Mouse (Mus musculus): ENCODE data around the gene Cdc6. TPM values are rescaled to one million over a fixed set of nuclear protein-coding genes. Genes with fewer than 3 reads are reported as not detected.

Cdc6 gene
- polyA plus RNA-seq, 1 experiment = 2.9 TPM

- peak overlapping the region; percentile 45; the same call in 1 of the 2 replicates for H3K27ac ChIP-seq (ENCODE audit: control insufficient read depth, insufficient read depth, low read depth, low read length)
- no peaks in the 10 kb centered on the region for H3K36me3 ChIP-seq (ENCODE audit: control insufficient read depth, insufficient read depth, low read length)
- H3K4me3 ChIP-seq (ENCODE audit: control insufficient read depth, low read depth, low read length) = no peak overlapping the region
- H3K27me3 ChIP-seq (ENCODE audit: control insufficient read depth, insufficient read depth, low read length) = no peaks in the 10 kb centered on the region
- peaks cover 56% of the 10 kb centered on the region for H3K4me1 ChIP-seq (ENCODE audit: control insufficient read depth, insufficient read depth, low read length)
- TF ChIP-seq CTCF (IDR thresholded peaks at IDR 0.05; ENCODE audit: control insufficient read depth, insufficient read depth, insufficient replicate concordance, low read depth, low read length) = no peak
- TF ChIP-seq POLR2A (IDR thresholded peaks at IDR 0.05; ENCODE audit: control insufficient read depth, low read depth, low read length) = no peak
Measured at GRCm38 (mm10) chr11:98945605-98945977, 38.0 kb downstream of the Cdc6 start.

- no peak for TF ChIP-seq CTCF (IDR thresholded peaks at IDR 0.05; ENCODE audit: control insufficient read depth, insufficient read depth, insufficient replicate concordance, low read depth, low read length)
- no peak for TF ChIP-seq POLR2A (IDR thresholded peaks at IDR 0.05; ENCODE audit: control insufficient read depth, low read depth, low read length)
- no peaks in the 10 kb centered on the region for H3K36me3 ChIP-seq (ENCODE audit: control insufficient read depth, insufficient read depth, low read length)
- no peak overlapping the region for H3K4me3 ChIP-seq (ENCODE audit: control insufficient read depth, low read depth, low read length)
- peaks cover 46% of the 10 kb centered on the region for H3K4me1 ChIP-seq (ENCODE audit: control insufficient read depth, insufficient read depth, low read length)
- H3K27me3 ChIP-seq (ENCODE audit: control insufficient read depth, insufficient read depth, low read length) = no peaks in the 10 kb centered on the region
- no peak overlapping the region for H3K27ac ChIP-seq (ENCODE audit: control insufficient read depth, insufficient read depth, low read depth, low read length)
Measured at GRCm38 (mm10) chr11:98947969-98948569, 40.5 kb downstream of the Cdc6 start.

- Histone ChIP-seq H3K4me3 (ENCODE audit: control insufficient read depth, low read depth, low read length) (no peak overlapping the region), H3K4me1 (ENCODE audit: control insufficient read depth, insufficient read depth, low read length) (peaks cover 39% of the 10 kb centered on the region), H3K27me3 (ENCODE audit: control insufficient read depth, insufficient read depth, low read length) (no peaks in the 10 kb centered on the region), H3K36me3 (ENCODE audit: control insufficient read depth, insufficient read depth, low read length) (no peaks in the 10 kb centered on the region), H3K27ac (ENCODE audit: control insufficient read depth, insufficient read depth, low read depth, low read length) (no peak overlapping the region)
- TF ChIP-seq CTCF (IDR thresholded peaks at IDR 0.05; ENCODE audit: control insufficient read depth, insufficient read depth, insufficient replicate concordance, low read depth, low read length) (no peak), POLR2A (IDR thresholded peaks at IDR 0.05; ENCODE audit: control insufficient read depth, low read depth, low read length) (no peak)
Measured at GRCm38 (mm10) chr11:98949242-98949957, 41.8 kb downstream of the Cdc6 start.

DNA sequence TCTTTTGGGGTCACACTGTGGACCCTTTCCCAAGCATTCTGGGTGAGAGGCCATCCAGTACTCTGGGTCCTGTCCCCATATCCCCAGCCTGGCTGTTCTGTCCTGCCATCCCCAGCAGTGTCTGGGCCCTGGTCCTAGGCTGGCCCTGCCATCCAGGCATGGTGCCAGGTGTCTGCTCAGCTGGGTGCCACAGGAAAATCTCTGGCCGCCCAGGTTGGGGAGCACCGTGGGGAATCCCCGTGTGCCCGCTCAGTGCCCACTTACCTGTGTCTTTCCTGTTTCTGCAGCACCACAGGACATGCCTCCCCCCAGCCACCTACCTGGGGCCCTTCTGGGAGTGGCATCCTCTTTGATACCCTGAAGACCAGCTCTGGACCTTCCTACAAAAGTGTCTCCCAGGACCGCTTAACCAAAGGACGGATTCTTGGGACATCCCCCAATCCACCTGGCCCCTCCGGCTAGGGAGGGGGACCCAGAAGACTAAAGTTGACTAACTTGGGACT lies 42.4 kb downstream of the Cdc6 start:
- no peak overlapping the region for H3K4me3 ChIP-seq (ENCODE audit: control insufficient read depth, low read depth, low read length)
- H3K36me3 ChIP-seq (ENCODE audit: control insufficient read depth, insufficient read depth, low read length) = no peaks in the 10 kb centered on the region
- H3K27me3 ChIP-seq (ENCODE audit: control insufficient read depth, insufficient read depth, low read length) = no peaks in the 10 kb centered on the region
- TF ChIP-seq POLR2A (IDR thresholded peaks at IDR 0.05; ENCODE audit: control insufficient read depth, low read depth, low read length) = no peak
- no peak for TF ChIP-seq CTCF (IDR thresholded peaks at IDR 0.05; ENCODE audit: control insufficient read depth, insufficient read depth, insufficient replicate concordance, low read depth, low read length)
- peaks cover 35% of the 10 kb centered on the region for H3K4me1 ChIP-seq (ENCODE audit: control insufficient read depth, insufficient read depth, low read length)
- no peak overlapping the region for H3K27ac ChIP-seq (ENCODE audit: control insufficient read depth, insufficient read depth, low read depth, low read length)

- no peak overlapping the region for H3K27ac ChIP-seq (ENCODE audit: control insufficient read depth, insufficient read depth, low read depth, low read length)
- TF ChIP-seq CTCF (IDR thresholded peaks at IDR 0.05; ENCODE audit: control insufficient read depth, insufficient read depth, insufficient replicate concordance, low read depth, low read length) (no peak), POLR2A (IDR thresholded peaks at IDR 0.05; ENCODE audit: control insufficient read depth, low read depth, low read length) (no peak)
- H3K4me3 ChIP-seq (ENCODE audit: control insufficient read depth, low read depth, low read length) = no peak overlapping the region
- H3K4me1 ChIP-seq (ENCODE audit: control insufficient read depth, insufficient read depth, low read length) = peaks cover 38% of the 10 kb centered on the region
- H3K36me3 ChIP-seq (ENCODE audit: control insufficient read depth, insufficient read depth, low read length) = no peaks in the 10 kb centered on the region
- no peaks in the 10 kb centered on the region for H3K27me3 ChIP-seq (ENCODE audit: control insufficient read depth, insufficient read depth, low read length)
Measured at GRCm38 (mm10) chr11:98950484-98950883, 42.9 kb downstream of the Cdc6 start.

DNA sequence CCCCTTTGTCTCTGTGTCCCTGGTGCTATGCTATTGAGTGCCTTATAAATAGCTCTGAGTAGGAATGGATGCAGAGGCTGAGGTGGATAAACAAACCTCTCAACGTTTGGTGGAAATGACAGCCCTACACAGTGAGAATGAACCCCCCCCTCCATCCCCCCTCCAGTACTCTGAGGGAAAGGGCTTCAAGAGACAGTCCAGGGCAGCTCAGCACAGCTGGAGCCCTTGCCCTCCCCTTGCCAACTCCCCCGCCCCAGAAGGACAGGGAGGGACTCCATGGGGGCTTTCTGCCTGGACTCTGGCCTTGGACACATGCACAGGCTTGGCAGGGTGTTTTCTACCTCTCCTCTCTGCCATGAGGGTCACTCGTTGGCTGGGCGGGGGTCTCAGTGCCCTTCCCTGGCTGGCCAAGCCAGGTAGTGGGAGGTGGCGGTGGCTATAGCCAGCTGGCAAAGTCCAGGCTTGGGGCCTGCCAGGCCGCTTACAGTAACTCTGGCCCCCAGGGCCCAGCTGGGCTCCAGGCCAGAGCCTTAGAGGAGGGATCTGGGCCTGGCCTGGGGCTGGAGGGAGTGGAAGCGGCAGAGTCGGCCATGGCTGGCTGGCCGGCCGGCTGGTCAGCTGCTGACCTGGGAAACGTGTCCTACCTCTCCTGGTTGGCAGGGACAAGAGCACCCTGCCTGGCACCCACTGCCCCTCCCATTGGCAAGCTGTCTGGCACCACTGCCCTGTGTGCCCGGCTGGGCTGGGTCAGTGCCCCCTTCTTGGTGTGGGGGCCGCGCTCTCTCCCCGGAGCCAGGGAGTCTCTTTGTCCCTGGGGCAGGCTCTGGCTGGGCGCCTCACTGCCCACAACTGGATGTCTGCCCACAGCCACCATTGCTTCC lies 43.7 kb downstream of the Cdc6 start:
- Histone ChIP-seq H3K4me3 (ENCODE audit: control insufficient read depth, low read depth, low read length) (no peak overlapping the region), H3K27me3 (ENCODE audit: control insufficient read depth, insufficient read depth, low read length) (no peaks in the 10 kb centered on the region), H3K27ac (ENCODE audit: control insufficient read depth, insufficient read depth, low read depth, low read length) (peak overlapping the region; percentile 69), H3K36me3 (ENCODE audit: control insufficient read depth, insufficient read depth, low read length) (no peaks in the 10 kb centered on the region), H3K4me1 (ENCODE audit: control insufficient read depth, insufficient read depth, low read length) (peaks cover 37% of the 10 kb centered on the region)
- no peak for TF ChIP-seq POLR2A (IDR thresholded peaks at IDR 0.05; ENCODE audit: control insufficient read depth, low read depth, low read length)
- TF ChIP-seq CTCF (IDR thresholded peaks at IDR 0.05; ENCODE audit: control insufficient read depth, insufficient read depth, insufficient replicate concordance, low read depth, low read length) = no peak

DNA sequence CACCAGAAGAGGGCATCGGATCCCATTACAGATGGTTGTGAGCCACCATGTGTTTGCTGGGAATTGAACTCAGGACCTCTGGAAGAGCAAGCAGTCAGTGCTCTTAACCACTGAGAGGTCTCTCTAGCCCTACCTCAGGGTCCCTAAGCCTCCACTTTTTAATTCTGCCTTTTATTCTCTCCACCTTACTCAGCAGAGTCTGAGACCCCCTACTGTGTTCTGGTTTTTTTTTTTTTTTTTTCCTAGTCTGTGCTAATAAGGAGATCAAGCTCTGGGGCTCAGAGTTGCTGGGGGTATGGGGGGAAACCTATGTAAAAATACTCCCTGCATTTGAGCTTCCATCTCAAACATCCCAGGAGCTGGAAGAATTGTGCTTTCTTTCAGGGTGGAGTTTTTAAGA lies 44.5 kb downstream of the Cdc6 start:
- no peaks in the 10 kb centered on the region for H3K27me3 ChIP-seq (ENCODE audit: control insufficient read depth, insufficient read depth, low read length)
- TF ChIP-seq CTCF (IDR thresholded peaks at IDR 0.05; ENCODE audit: control insufficient read depth, insufficient read depth, insufficient replicate concordance, low read depth, low read length) (no peak), POLR2A (IDR thresholded peaks at IDR 0.05; ENCODE audit: control insufficient read depth, low read depth, low read length) (no peak)
- H3K27ac ChIP-seq (ENCODE audit: control insufficient read depth, insufficient read depth, low read depth, low read length) = no peak overlapping the region
- no peak overlapping the region for H3K4me3 ChIP-seq (ENCODE audit: control insufficient read depth, low read depth, low read length)
- peaks cover 37% of the 10 kb centered on the region for H3K4me1 ChIP-seq (ENCODE audit: control insufficient read depth, insufficient read depth, low read length)
- H3K36me3 ChIP-seq (ENCODE audit: control insufficient read depth, insufficient read depth, low read length) = no peaks in the 10 kb centered on the region

Measured in testis, adult 2 months (tissue).